Mouse (Mus musculus) retina, adult 2 months (tissue): ENCODE measurements around the gene Lbp.

ENCODE experiments used
- DNase-seq: peaks from one replicate; pipeline ENCODE4 v3.0.0-alpha.2; 2012; ENCODE audit warnings: low read depth, low spot score

The Lbp gene

GRCm38 (mm10) chr2:158308276-158308675 is 2.0 kb downstream of the Lbp start:
- no peak for DNase-seq

GRCm38 (mm10) chr2:158313089-158313488 is 6.8 kb downstream of the Lbp start:
- no peak for DNase-seq

- DNase-seq: no peak
These were observed 10.1 kb downstream of the Lbp start for GRCm38 (mm10) chr2:158316371-158316770.

- peak; percentile 20 for DNase-seq
These were observed 10.7 kb downstream of the Lbp start for GRCm38 (mm10) chr2:158317026-158317425.

- no peak for DNase-seq
These were observed 15.3 kb downstream of the Lbp start for GRCm38 (mm10) chr2:158321596-158321995.

GRCm38 (mm10) chr2:158322845-158323244 is 16.6 kb downstream of the Lbp start:
- no peak for DNase-seq

GRCm38 (mm10) chr2:158324531-158325190 is 18.4 kb downstream of the Lbp start:
- DNase-seq: no peak

GRCm38 (mm10) chr2:158325609-158326008 is 19.3 kb downstream of the Lbp start:
- no peak for DNase-seq

GRCm38 (mm10) chr2:158334356-158334755 is 28.1 kb downstream of the Lbp start:
- no peak for DNase-seq

GRCm38 (mm10) chr2:158337698-158338097 is 31.4 kb downstream of the Lbp start:
- no peak for DNase-seq

- no peak for DNase-seq
These were observed 33.8 kb downstream of the Lbp start for GRCm38 (mm10) chr2:158339948-158340564.

- no peak for DNase-seq
These were observed 35.0 kb downstream of the Lbp start for GRCm38 (mm10) chr2:158341324-158341723.

- DNase-seq: no peak
These were observed 37.2 kb downstream of the Lbp start for GRCm38 (mm10) chr2:158343495-158343894.

GRCm38 (mm10) chr2:158346467-158346866 is 40.2 kb downstream of the Lbp start:
- no peak for DNase-seq

- peak; percentile 34 for DNase-seq
These were observed 41.6 kb downstream of the Lbp start for GRCm38 (mm10) chr2:158347868-158348267.

GRCm38 (mm10) chr2:158352801-158353520 is 46.7 kb downstream of the Lbp start:
- DNase-seq: no peak

- DNase-seq: no peak
These were observed 48.2 kb downstream of the Lbp start for GRCm38 (mm10) chr2:158354348-158355114.

- DNase-seq: no peak
These were observed 48.9 kb downstream of the Lbp start for GRCm38 (mm10) chr2:158355238-158355637.

- no peak for DNase-seq
These were observed 49.8 kb downstream of the Lbp start for GRCm38 (mm10) chr2:158356121-158356520.

GRCm38 (mm10) chr2:158359757-158360620 is 53.7 kb downstream of the Lbp start:
- DNase-seq: no peak
